In the genomic region with DNA sequence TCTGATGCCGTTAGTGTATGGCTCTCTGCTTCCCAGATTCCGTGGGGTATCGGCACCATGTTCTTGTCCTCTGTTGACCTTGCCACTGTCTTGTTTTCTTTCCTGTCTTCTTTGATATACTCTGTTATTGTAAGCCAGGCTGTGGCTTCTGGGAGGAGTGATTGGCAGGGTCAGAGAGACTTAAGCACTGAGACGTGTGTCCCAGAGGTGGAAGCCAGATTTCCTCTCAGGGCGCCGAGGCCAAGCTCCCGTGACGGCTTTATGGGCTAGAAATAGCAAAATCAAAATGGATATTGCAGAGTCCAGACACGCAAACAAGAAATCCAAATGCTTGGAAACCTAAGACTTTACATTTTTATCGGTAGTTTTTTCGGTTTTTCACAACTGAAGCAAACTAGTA, we compare ENCODE assay signal across 12 mouse cellular contexts.
"Had no signal": no experiment of that assay in that cellular context is flagged by ENCODE, and none has a peak within 500 bp of the region (broad histone marks: within the 10 kb centered on the region; RNA-seq: fewer than 3 reads in every experiment).

No protein-coding gene starts in this region.

- H3K9ac ChIP-seq: liver, embryonic 15.5 days; midbrain, embryonic 13.5 days; neural tube, embryonic 15.5 days had no signal

- ATAC-seq: inflammation-experienced regulatory T-cells, adult 6 months; midbrain, embryonic 13.5 days had no signal

- H3K4me2 ChIP-seq: liver, embryonic 11.5 days; liver, embryonic 15.5 days; midbrain, embryonic 13.5 days; neural tube, embryonic 15.5 days had no signal

- DNase-seq: kidney, adult 18-20 months; right cerebral cortex, adult 18-20 months; right cerebral cortex, postnatal 25 days; thymus, postnatal 36 days had no signal

- H3K36me3 ChIP-seq: limb, embryonic 10.5 days; liver, embryonic 15.5 days; midbrain, embryonic 13.5 days; neural tube, embryonic 15.5 days had no signal

- H3K27ac ChIP-seq: left cerebral cortex, adult 2 months; limb, embryonic 10.5 days; liver, embryonic 15.5 days; midbrain, embryonic 13.5 days; neural tube, embryonic 15.5 days had no signal

- H3K9me3 ChIP-seq: limb, embryonic 10.5 days; liver, embryonic 15.5 days; midbrain, embryonic 13.5 days; neural tube, embryonic 15.5 days had no signal

- H3K4me3 ChIP-seq: left cerebral cortex, adult 2 months; limb, embryonic 10.5 days; liver, embryonic 15.5 days; midbrain, embryonic 13.5 days; myocyte; neural tube, embryonic 15.5 days had no signal

- H3K27me3 ChIP-seq: liver, embryonic 15.5 days; neural tube, embryonic 15.5 days had no signal
